ENCODE assay signal across 8 mouse cellular contexts in the genomic region with DNA sequence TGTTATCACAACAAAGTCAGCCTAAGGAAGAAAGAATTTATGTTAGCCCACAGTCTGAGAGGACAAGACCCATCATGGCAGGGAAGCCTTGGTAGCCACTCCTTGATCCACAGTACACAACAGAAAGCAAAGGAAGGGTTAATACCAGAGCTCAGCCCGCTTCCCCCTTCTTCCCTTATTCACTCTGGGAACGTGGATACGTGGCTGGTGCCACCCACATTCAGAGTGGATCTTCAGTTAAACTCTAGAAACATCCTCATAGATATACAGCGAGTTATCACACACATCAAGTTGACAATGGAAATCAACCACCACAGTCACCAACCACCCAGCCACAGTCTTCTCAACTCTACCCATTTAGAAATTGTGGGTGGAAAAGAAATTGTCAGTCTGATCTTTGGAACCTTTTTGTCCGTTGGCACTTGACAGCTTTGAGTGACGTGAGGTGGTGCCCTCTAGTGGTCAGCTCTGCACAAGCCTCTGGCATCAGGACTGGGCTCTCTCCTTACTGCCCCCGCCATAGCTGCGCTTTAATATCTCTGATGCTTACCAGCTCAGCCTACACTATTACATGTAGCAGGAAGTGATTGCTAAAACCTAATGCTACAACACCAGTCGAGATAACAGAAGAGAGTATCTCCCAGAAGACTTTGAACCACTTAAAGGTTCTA. TPM values are rescaled to one million over a fixed set of nuclear protein-coding genes. Genes with fewer than 3 reads are reported as not detected.
DNase-seq lines count a peak whose midpoint lies in the region; ATAC-seq lines count a peak whose summit lies in the region.

No protein-coding gene starts in this region.

- 21% methylated on average over 9 of the region's 9 CpGs for WGBS in embryonic facial prominence, embryonic 11.5 days

- no peak overlapping the region for H3K9ac ChIP-seq in embryonic facial prominence, embryonic 11.5 days (replicated peaks; ENCODE audit: low read length)

- peak; percentile 80 for ATAC-seq in frontal cortex, adult (ENCODE audit: low TSS enrichment)
- 0 out of 2 replicates have a peak, but pooled peaks have one; percentile 69 for ATAC-seq in embryonic facial prominence, embryonic 11.5 days (replicated peaks; ENCODE audit: insufficient number of reproducible peaks, low FRiP score, low TSS enrichment, low read depth)
- peak; percentile 96 for ATAC-seq in megakaryocyte, adult 5-6 weeks (ENCODE audit: poor library complexity, severe bottlenecking)

- no peak overlapping the region for H3K4me3 ChIP-seq in embryonic facial prominence, embryonic 11.5 days (ENCODE audit: low read depth, low read length)

- intact Hi-C loops in heart, postnatal 14 days (cut with DNase I) = no loop called here

- no peaks in the 10 kb centered on the region for H3K36me3 ChIP-seq in embryonic facial prominence, embryonic 11.5 days (replicated peaks; ENCODE audit: control insufficient read depth, insufficient read depth, low read depth, low read length)

- no peaks in the 10 kb centered on the region for H3K4me1 ChIP-seq in embryonic facial prominence, embryonic 11.5 days (ENCODE audit: control insufficient read depth, insufficient read depth, low read length)

- H3K4me2 ChIP-seq in embryonic facial prominence, embryonic 11.5 days (ENCODE audit: low read depth, low read length) = no peak overlapping the region

- no peak overlapping the region for H3K27ac ChIP-seq in embryonic facial prominence, embryonic 11.5 days (replicated peaks; ENCODE audit: low read depth, low read length)

- no peaks in the 10 kb centered on the region for H3K9me3 ChIP-seq in embryonic facial prominence, embryonic 11.5 days (replicated peaks; ENCODE audit: control insufficient read depth, low read length)

- no peaks in the 10 kb centered on the region for H3K27me3 ChIP-seq in embryonic facial prominence, embryonic 11.5 days (ENCODE audit: control insufficient read depth, insufficient read depth, low read length)

- no peak for DNase-seq in frontal cortex, postnatal 25 days (ENCODE audit: low spot score in 2 of 2)
- DNase-seq in adrenal gland, postnatal 10 days = peak; percentile 78
- peak; percentile 74 for DNase-seq in embryonic facial prominence, embryonic 11.5 days (ENCODE audit: low spot score)
- peak; percentile 64 to 76 for DNase-seq in heart, postnatal 14 days
- peak; percentile 73 to 90 for DNase-seq in kidney, postnatal 36 days
- DNase-seq in spleen, postnatal 10 days (ENCODE audit: low spot score in 2 of 2) = peak; percentile 69 to 91

RNA-seq across cellular contexts. Expression of a gene that starts 5.7 kb away (rescaled TPM):
- 10 to 100 TPM; 20.2 to 24.9 TPM for total RNA-seq in adrenal gland, postnatal 10 days (2021)
- polyA plus RNA-seq in embryonic facial prominence, embryonic 11.5 days (2014; fragmentation: Nextera tagmentation; extraction: Ambion mirVana) = 2.0 and 2.1 TPM in 2 replicates
- total RNA-seq in heart, postnatal 14 days (2021) = 10 to 100 TPM; 10.4 to 12.0 TPM
- total RNA-seq in megakaryocyte, adult 5-6 weeks (2015) = 50.7 and 58.2 TPM in 2 replicates
- 118 and 119 TPM in 2 replicates for total RNA-seq in megakaryocyte, adult 5-6 weeks (2017)

RNA-seq across cellular contexts. Expression of a gene that starts 46.6 kb away (rescaled TPM):
- total RNA-seq in adrenal gland, postnatal 10 days (2021) = 10 to 100 TPM; 17.2 to 21.7 TPM
- 8.4 and 9.1 TPM in 2 replicates for polyA plus RNA-seq in embryonic facial prominence, embryonic 11.5 days (2014; fragmentation: Nextera tagmentation; extraction: Ambion mirVana)
- total RNA-seq in heart, postnatal 14 days (2021) = 10 to 100 TPM; 11.1 to 11.7 TPM
- 22.1 and 25.0 TPM in 2 replicates for total RNA-seq in megakaryocyte, adult 5-6 weeks (2015)
- total RNA-seq in megakaryocyte, adult 5-6 weeks (2017) = 32.5 and 38.4 TPM in 2 replicates

Comparison
In these comparisons a context has a peak if more than half of its experiments do, and no peak if none do; other contexts are left out.
1. DNase-seq: peak in adrenal gland, postnatal 10 days (single experiment), embryonic facial prominence, embryonic 11.5 days (single experiment), heart, postnatal 14 days (2 of 2), kidney, postnatal 36 days (2 of 2) and spleen, postnatal 10 days (2 of 2); none in frontal cortex, postnatal 25 days (0 of 2).
2. Peak in every context shown above with its lines, with median percentiles within 50 percentile points of each other: ATAC-seq.